Mouse (Mus musculus) hindbrain, embryonic 15.5 days (tissue): Measurements from ENCODE around the gene Tut7. TPM values are rescaled to one million over a fixed set of nuclear protein-coding genes. Genes with fewer than 3 reads are reported as not detected.
"Not testable (repeated sequence)": the region's sequence is repeated elsewhere in the genome, so short reads cannot be mapped to it uniquely, and the experiment has no call there.

Source experiments
- ATAC-seq: fragments of 200-750 bp; cut with Nextera tagmentation; 2 replicates; pipeline ENCODE4 v1.8.0; 2017; ENCODE audit warnings: low read depth, moderate number of reproducible peaks, moderate TSS enrichment; ENCODE audit not compliant: low FRiP score
- H3K27ac ChIP-seq: fragments of 300-500 bp; sonication (generic); replicated peaks from 2 replicates; pipeline ENCODE4 v1.5.1; 2015; ENCODE audit warnings: mild to moderate bottlenecking, inconsistent platforms
- H3K27me3 ChIP-seq: fragments of 300-500 bp; sonication (generic); 2 replicates; pipeline ENCODE4 v1.6.1; 2015; ENCODE audit warnings: control low read depth, inconsistent platforms
- H3K36me3 ChIP-seq: fragments of 300-500 bp; sonication (generic); 2 replicates; pipeline ENCODE4 v1.6.1; 2015; ENCODE audit warnings: control low read depth, inconsistent platforms
- H3K4me1 ChIP-seq: fragments of 300-500 bp; sonication (generic); replicated peaks from 2 replicates; pipeline ENCODE4 v1.6.1; 2015; ENCODE audit warnings: control low read depth, inconsistent platforms
- H3K4me2 ChIP-seq: fragments of 300-500 bp; sonication (generic); 2 replicates; pipeline ENCODE4 v1.6.1; 2015; ENCODE audit warnings: moderate library complexity, mild to moderate bottlenecking, inconsistent platforms
- H3K4me3 ChIP-seq: fragments of 300-500 bp; sonication (generic); 2 replicates; pipeline ENCODE4 v1.5.1; 2015; ENCODE audit warnings: mild to moderate bottlenecking, inconsistent platforms
- H3K9ac ChIP-seq: fragments of 300-500 bp; sonication (generic); 2 replicates; pipeline ENCODE4 v1.6.1; 2015; ENCODE audit warnings: inconsistent platforms
- H3K9me3 ChIP-seq: fragments of 300-500 bp; sonication (generic); 2 replicates; pipeline ENCODE4 v1.6.1; 2016; ENCODE audit warnings: control low read depth, inconsistent platforms
- WGBS: fragments of 180-500 bp; shearing (Covaris S2); methylation state at CpG from one replicate; pipeline ENCODE4 v1.1.7; 2015; 5-methylcytosine and 5-hydroxymethylcytosine counted together
- polyA plus RNA-seq: library from polyadenylated mRNA; unstranded; fragments of >200 nt; fragmentation: Nextera tagmentation; extraction: Ambion mirVana; gene quantifications from 2 replicates; pipeline ENCODE4 v1.2.1, GENCODE M21; 2015

Gene Tut7
- polyA plus RNA-seq, 1 experiment from 2014 or later: 41.5 TPM

GRCm38 (mm10) chr13:59842226-59843210 lies 19.6 kb upstream of the Tut7 start:
- WGBS: 48% methylated on average over 16 of the region's 16 CpGs
- no peak overlapping the region for H3K27ac ChIP-seq
- ATAC-seq: peak; percentile 40; the same call in 1 of the 2 replicates
- H3K4me1 ChIP-seq: no peaks in the 10 kb centered on the region
- no peaks in the 10 kb centered on the region for H3K27me3 ChIP-seq
- H3K4me2 ChIP-seq: no peak overlapping the region
- H3K36me3 ChIP-seq: no peaks in the 10 kb centered on the region
- H3K4me3 ChIP-seq: no peak overlapping the region
- no peaks in the 10 kb centered on the region for H3K9me3 ChIP-seq
- H3K9ac ChIP-seq: no peak overlapping the region

DNA sequence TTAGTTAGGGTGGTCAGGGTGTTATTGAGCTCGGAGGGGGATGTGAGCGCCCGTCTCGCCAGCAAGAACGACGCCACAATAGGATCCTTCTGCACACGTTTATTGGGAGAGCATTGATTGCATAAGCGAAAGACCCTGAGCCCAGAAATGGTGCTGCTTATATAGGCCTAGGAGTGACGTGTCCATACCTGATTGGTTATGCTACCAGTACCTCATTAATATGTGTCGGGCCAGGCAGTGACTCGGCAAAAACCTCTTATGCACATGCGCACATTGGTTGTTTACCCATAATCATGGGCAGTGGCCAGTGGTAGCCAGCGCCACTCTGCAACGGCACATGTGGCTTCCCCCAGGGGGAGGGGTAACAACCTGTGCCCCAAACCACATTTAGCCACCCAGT lies 18.8 kb upstream of the Tut7 start:
- H3K4me2 ChIP-seq, H3K9ac ChIP-seq, H3K9me3 ChIP-seq, H3K27me3 ChIP-seq, H3K4me1 ChIP-seq, H3K27ac ChIP-seq, ATAC-seq, H3K4me3 ChIP-seq, H3K36me3 ChIP-seq: not testable (repeated sequence)
- WGBS: 92% methylated on average over 12 of the region's 14 CpGs

- Histone ChIP-seq H3K4me3 (no peak overlapping the region), H3K27ac (no peak overlapping the region), H3K9me3 (no peaks in the 10 kb centered on the region), H3K9ac (no peak overlapping the region), H3K36me3 (no peaks in the 10 kb centered on the region), H3K27me3 (no peaks in the 10 kb centered on the region), H3K4me1 (no peaks in the 10 kb centered on the region), H3K4me2 (no peak overlapping the region)
- peak; percentile 71; the same call in 1 of the 2 replicates for ATAC-seq
- WGBS: 77% methylated on average over 11 of the region's 11 CpGs
Measured at GRCm38 (mm10) chr13:59840429-59841169, 17.7 kb upstream of the Tut7 start.

GRCm38 (mm10) chr13:59839356-59839755 lies 16.4 kb upstream of the Tut7 start:
- Histone ChIP-seq H3K9me3 (no peaks in the 10 kb centered on the region), H3K4me3 (no peak overlapping the region), H3K9ac (no peak overlapping the region), H3K27ac (no peak overlapping the region), H3K4me1 (no peaks in the 10 kb centered on the region), H3K27me3 (no peaks in the 10 kb centered on the region), H3K4me2 (no peak overlapping the region), H3K36me3 (no peaks in the 10 kb centered on the region)
- peak; percentile 16; the same call in 1 of the 2 replicates for ATAC-seq
- 90% methylated on average over 9 of the region's 9 CpGs for WGBS

- 92% methylated on average over 3 of the region's 3 CpGs for WGBS
- Histone ChIP-seq H3K36me3 (no peaks in the 10 kb centered on the region), H3K4me2 (no peak overlapping the region), H3K9ac (no peak overlapping the region), H3K27ac (no peak overlapping the region), H3K4me1 (no peaks in the 10 kb centered on the region), H3K4me3 (no peak overlapping the region), H3K9me3 (no peaks in the 10 kb centered on the region), H3K27me3 (no peaks in the 10 kb centered on the region)
- ATAC-seq: no peak
Measured at GRCm38 (mm10) chr13:59838464-59838863, 15.5 kb upstream of the Tut7 start.

DNA sequence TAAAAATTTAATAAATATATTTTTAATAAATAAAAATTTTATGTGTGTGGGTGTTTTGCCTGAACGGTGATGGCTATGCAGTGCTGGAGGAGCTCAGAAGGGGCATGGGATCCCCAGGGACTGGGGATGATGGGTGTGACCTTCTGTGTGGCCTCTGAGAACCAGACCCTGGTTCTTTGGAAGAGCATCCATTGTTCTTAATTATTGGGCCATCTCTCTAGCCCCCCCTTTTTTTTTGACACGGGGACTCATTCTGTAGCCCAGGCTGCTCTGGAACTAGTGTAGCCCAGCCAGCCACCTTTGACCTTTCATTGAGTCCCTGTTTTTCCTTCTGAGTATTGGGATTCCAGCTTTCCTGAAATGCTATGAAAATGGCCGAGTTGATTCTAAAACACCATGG lies 13.9 kb upstream of the Tut7 start:
- Histone ChIP-seq H3K4me2 (no peak overlapping the region), H3K27ac (no peak overlapping the region), H3K9ac (no peak overlapping the region), H3K27me3 (no peaks in the 10 kb centered on the region), H3K4me1 (no peaks in the 10 kb centered on the region), H3K4me3 (no peak overlapping the region), H3K36me3 (no peaks in the 10 kb centered on the region), H3K9me3 (no peaks in the 10 kb centered on the region)
- ATAC-seq: no peak
- WGBS: 38% methylated on average over 3 of the region's 3 CpGs

GRCm38 (mm10) chr13:59836101-59836798 lies 13.3 kb upstream of the Tut7 start:
- H3K27ac ChIP-seq: no peak overlapping the region
- no peak overlapping the region for H3K4me3 ChIP-seq
- no peaks in the 10 kb centered on the region for H3K9me3 ChIP-seq
- no peaks in the 10 kb centered on the region for H3K36me3 ChIP-seq
- no peak for ATAC-seq
- H3K9ac ChIP-seq: no peak overlapping the region
- H3K4me1 ChIP-seq: no peaks in the 10 kb centered on the region
- H3K4me2 ChIP-seq: no peak overlapping the region
- H3K27me3 ChIP-seq: no peaks in the 10 kb centered on the region
- 79% methylated on average over 14 of the region's 14 CpGs for WGBS

DNA sequence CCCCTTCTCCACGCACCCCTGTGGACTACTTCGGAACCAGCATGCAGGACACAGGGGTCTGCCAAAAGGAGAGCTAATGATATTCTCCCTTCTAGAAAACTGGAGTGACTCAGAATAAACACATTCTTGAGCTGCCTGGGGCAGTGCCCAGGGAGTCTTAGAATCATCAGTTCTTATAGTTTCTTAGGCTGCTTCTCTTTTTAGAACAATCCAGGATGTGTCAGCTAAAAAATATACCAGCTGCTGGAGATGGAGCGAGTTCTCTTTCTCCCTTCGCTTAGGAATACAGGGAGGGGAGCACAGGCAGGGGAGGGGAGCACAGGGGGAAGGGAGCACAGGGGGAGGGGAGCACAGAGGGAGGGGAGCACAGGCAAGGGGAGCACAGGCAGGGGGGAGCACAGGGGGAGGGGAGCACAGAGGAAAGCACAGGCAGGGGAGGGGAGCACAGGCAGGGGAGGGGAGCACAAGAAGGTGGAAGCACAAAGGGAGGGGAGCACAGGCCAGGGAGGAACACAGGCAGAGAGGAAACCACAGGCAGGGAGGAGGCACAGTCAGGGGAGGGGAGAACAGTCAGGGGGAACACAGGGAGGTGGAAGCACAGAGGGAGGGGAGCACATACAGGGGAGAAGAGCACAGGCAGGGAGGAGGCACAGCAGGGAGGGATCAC lies 12.0 kb upstream of the Tut7 start:
- H3K36me3 ChIP-seq: no peaks in the 10 kb centered on the region
- no peaks in the 10 kb centered on the region for H3K4me1 ChIP-seq
- no peak overlapping the region for H3K9ac ChIP-seq
- no peak; the same call in 1 of the 2 replicates for ATAC-seq
- no peak overlapping the region for H3K4me2 ChIP-seq
- H3K27ac ChIP-seq: no peak overlapping the region
- H3K9me3 ChIP-seq: no peaks in the 10 kb centered on the region
- 59% methylated on average over 4 of the region's 4 CpGs for WGBS
- H3K27me3 ChIP-seq: no peaks in the 10 kb centered on the region
- H3K4me3 ChIP-seq: no peak overlapping the region

GRCm38 (mm10) chr13:59832871-59833270 lies 9.9 kb upstream of the Tut7 start:
- WGBS: 88% methylated on average over 7 of the region's 7 CpGs
- ATAC-seq: no peak
- Histone ChIP-seq H3K27ac (no peak overlapping the region), H3K9me3 (no peaks in the 10 kb centered on the region), H3K4me2 (no peak overlapping the region), H3K4me1 (no peaks in the 10 kb centered on the region), H3K27me3 (no peaks in the 10 kb centered on the region), H3K9ac (no peak overlapping the region), H3K4me3 (no peak overlapping the region), H3K36me3 (no peaks in the 10 kb centered on the region)

GRCm38 (mm10) chr13:59832454-59832853 lies 9.5 kb upstream of the Tut7 start:
- no peak overlapping the region for H3K4me2 ChIP-seq
- no peak overlapping the region for H3K4me3 ChIP-seq
- ATAC-seq: no peak

DNA sequence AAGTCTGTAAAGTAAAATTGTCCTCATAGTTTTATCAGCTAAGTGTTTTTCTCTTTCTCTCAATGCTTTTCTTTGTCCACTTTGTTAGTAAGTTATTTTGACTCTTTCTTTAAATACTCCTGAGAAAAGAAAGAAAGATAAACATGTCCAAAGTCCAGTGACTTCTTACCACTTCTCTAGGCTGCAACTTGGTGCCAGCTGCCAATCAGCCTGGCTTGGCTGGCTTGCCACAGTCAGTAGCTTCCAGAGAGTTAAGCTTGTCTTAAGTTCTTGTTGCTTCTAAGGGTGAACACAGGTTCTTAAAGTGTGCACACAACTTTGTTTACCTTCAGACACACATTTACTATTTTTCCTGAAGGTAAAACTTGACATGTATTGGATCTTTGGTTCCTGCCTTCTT lies 3.0 kb upstream of the Tut7 start:
- Histone ChIP-seq H3K4me2 (no peak overlapping the region), H3K9me3 (no peaks in the 10 kb centered on the region), H3K9ac (no peak overlapping the region), H3K4me3 (no peak overlapping the region), H3K27me3 (no peaks in the 10 kb centered on the region), H3K27ac (no peak overlapping the region), H3K4me1 (peaks cover 11% of the 10 kb centered on the region), H3K36me3 (no peaks in the 10 kb centered on the region)
- ATAC-seq: no peak

More at GRCm38 (mm10) chr13:59832454-59832853, 9.5 kb upstream of the Tut7 start:
- no peaks in the 10 kb centered on the region for H3K4me1 ChIP-seq
- no peaks in the 10 kb centered on the region for H3K9me3 ChIP-seq
- WGBS: 74% methylated on average over 7 of the region's 7 CpGs
- H3K36me3 ChIP-seq: no peaks in the 10 kb centered on the region
- no peak overlapping the region for H3K27ac ChIP-seq
- no peaks in the 10 kb centered on the region for H3K27me3 ChIP-seq
- H3K9ac ChIP-seq: no peak overlapping the region
